Mouse (Mus musculus) ES-Bruce4 (cell line): ENCODE results near the gene Cdkal1.

ENCODE experiments used
- CTCF ChIP-seq: IDR thresholded peaks from one replicate; pipeline ENCODE4 v1.8.1; 2011; ENCODE audit warnings: low read depth, low read length
- EP300 ChIP-seq: IDR thresholded peaks from 2 replicates; pipeline ENCODE4 v1.6.1; 2011; ENCODE audit warnings: low read depth, low read length; ENCODE audit not compliant: insufficient read depth

- no peak for TF ChIP-seq EP300
- TF ChIP-seq CTCF, result no peak
These were observed 494.6 kb downstream of the Cdkal1 start for GRCm38 (mm10) chr13:29360899-29361298.
